Mouse (Mus musculus) ES-Bruce4 (cell line): Measurements from ENCODE around the gene Fam13a. TPM values are rescaled to one million over a fixed set of nuclear protein-coding genes. Genes with fewer than 3 reads are reported as not detected.

Experiments
- H3K27ac ChIP-seq: 2 replicates; pipeline ENCODE4 v1.5.1; 2012; ENCODE audit warnings: low read length, inconsistent platforms; ENCODE audit not compliant: insufficient read depth
- H3K27me3 ChIP-seq: 2 replicates; pipeline ENCODE4 v1.6.1; 2012; ENCODE audit warnings: mild to moderate bottlenecking, low read length, inconsistent platforms; ENCODE audit not compliant: control insufficient read depth, poor library complexity, insufficient read depth, severe bottlenecking
- H3K36me3 ChIP-seq: 2 replicates; pipeline ENCODE4 v1.6.1; 2012; ENCODE audit warnings: inconsistent platforms, mild to moderate bottlenecking, low read length, moderate library complexity; ENCODE audit not compliant: control insufficient read depth, poor library complexity, insufficient read depth, severe bottlenecking
- H3K4me1 ChIP-seq: one replicate; pipeline ENCODE4 v1.8.1; 2011; ENCODE audit warnings: low read length; ENCODE audit not compliant: control insufficient read depth, insufficient read depth
- H3K4me3 ChIP-seq: 2 replicates; pipeline ENCODE4 v1.5.1; 2011; ENCODE audit warnings: low read depth, mild to moderate bottlenecking, low read length
- H3K9ac ChIP-seq: 2 replicates; pipeline ENCODE4 v1.6.1; 2012; ENCODE audit warnings: low read depth, mild to moderate bottlenecking, inconsistent platforms; ENCODE audit not compliant: poor library complexity, severe bottlenecking
- H3K9me3 ChIP-seq: replicated peaks from 2 replicates; pipeline ENCODE4 v1.6.1; 2012; ENCODE audit warnings: mild to moderate bottlenecking, low read length, inconsistent platforms; ENCODE audit not compliant: control insufficient read depth, poor library complexity, insufficient read depth, severe bottlenecking
- CTCF ChIP-seq: IDR thresholded peaks from one replicate; pipeline ENCODE4 v1.8.1; 2011; ENCODE audit warnings: low read depth, low read length
- EP300 ChIP-seq: IDR thresholded peaks from 2 replicates; pipeline ENCODE4 v1.6.1; 2011; ENCODE audit warnings: low read depth, low read length; ENCODE audit not compliant: insufficient read depth
- POLR2A ChIP-seq: IDR thresholded peaks from one replicate; pipeline ENCODE4 v1.8.1; 2011; ENCODE audit warnings: low read length; ENCODE audit not compliant: insufficient read depth
- polyA plus RNA-seq: library from polyadenylated mRNA; stranded (reverse); fragments of >200 nt; gene quantifications from 2 replicates; pipeline ENCODE4 v1.2.4, GENCODE M21; 2011; ENCODE audit warnings: low read depth; ENCODE audit not compliant: missing spikeins, insufficient read depth, insufficient read length

Fam13a gene
- polyA plus RNA-seq, 1 experiment = 1.6 TPM

DNA sequence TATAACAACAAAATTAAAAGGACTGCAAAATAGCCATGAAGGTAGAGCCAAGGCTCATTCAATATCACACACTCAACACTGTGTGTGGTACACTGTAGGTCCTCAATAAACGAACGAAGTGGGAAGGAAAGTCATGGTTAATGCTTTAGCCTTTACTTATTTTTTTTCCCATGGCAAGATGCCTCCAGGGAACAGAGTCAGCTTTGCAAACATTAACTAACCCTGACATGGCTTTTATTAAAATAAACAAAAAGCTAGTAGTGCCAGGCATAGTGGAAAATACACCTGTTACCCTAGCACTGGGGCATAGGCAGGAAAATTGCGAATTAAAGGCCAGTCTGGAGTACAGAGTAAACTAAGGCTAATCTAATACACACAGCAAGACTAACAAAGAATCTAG lies 35.2 kb downstream of the Fam13a start:
- no peaks in the 10 kb centered on the region for H3K27me3 ChIP-seq
- no peaks in the 10 kb centered on the region for H3K4me1 ChIP-seq
- H3K4me3 ChIP-seq = no peak overlapping the region
- TF ChIP-seq EP300 (no peak), POLR2A (no peak), CTCF (no peak)
- H3K36me3 ChIP-seq = no peaks in the 10 kb centered on the region
- H3K9me3 ChIP-seq = no peaks in the 10 kb centered on the region
- H3K27ac ChIP-seq = no peak overlapping the region
- no peak overlapping the region for H3K9ac ChIP-seq

DNA sequence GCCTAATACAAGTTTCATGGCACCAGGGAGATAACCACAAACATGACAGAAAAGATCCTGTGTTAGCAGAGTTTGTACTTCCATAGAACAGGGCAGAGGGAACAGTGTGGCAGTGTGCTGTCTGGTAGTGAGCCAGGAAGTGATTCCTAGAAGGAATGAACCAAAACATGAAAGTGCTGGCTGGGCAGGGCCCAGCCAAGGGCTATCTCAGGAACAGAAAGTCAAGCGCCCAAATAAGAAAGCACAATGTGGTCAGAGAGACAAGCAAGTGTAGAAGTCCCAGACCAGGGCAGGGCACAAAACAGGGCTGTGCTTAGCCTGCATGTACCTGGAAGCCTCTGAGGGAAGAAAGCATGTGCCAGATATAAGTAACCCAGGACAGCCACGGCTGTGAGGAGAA lies 35.6 kb downstream of the Fam13a start:
- no peaks in the 10 kb centered on the region for H3K36me3 ChIP-seq
- H3K9ac ChIP-seq = no peak overlapping the region
- TF ChIP-seq EP300 = no peak
- no peak for TF ChIP-seq CTCF
- TF ChIP-seq POLR2A = no peak
- H3K27ac ChIP-seq = no peak overlapping the region
- H3K4me3 ChIP-seq = no peak overlapping the region
- no peaks in the 10 kb centered on the region for H3K9me3 ChIP-seq
- H3K27me3 ChIP-seq = no peaks in the 10 kb centered on the region
- no peaks in the 10 kb centered on the region for H3K4me1 ChIP-seq

DNA sequence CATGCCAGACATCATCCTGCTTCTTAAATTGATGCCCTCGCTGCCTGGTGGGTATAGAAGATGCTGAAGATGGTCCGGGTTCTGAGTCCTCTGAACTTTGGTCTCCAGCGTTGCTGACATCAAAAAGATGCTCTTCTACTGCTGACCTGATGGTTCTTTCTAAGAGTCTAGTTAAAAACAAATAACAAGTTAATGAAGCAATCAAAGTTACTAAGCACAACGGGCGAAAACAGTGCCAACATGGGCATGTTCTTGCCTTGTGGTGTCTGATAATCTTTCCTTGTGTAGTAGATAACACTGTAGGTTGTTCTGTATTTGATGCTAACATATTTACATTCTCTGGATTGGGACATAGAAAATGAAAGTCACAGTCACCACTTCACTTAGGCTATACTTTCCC lies 37.2 kb downstream of the Fam13a start:
- no peaks in the 10 kb centered on the region for H3K4me1 ChIP-seq
- H3K9ac ChIP-seq = no peak overlapping the region
- no peak for TF ChIP-seq CTCF
- TF ChIP-seq EP300 = no peak
- TF ChIP-seq POLR2A = no peak
- no peak overlapping the region for H3K27ac ChIP-seq
- H3K36me3 ChIP-seq = no peaks in the 10 kb centered on the region
- H3K9me3 ChIP-seq = no peaks in the 10 kb centered on the region
- H3K27me3 ChIP-seq = no peaks in the 10 kb centered on the region
- H3K4me3 ChIP-seq = no peak overlapping the region

DNA sequence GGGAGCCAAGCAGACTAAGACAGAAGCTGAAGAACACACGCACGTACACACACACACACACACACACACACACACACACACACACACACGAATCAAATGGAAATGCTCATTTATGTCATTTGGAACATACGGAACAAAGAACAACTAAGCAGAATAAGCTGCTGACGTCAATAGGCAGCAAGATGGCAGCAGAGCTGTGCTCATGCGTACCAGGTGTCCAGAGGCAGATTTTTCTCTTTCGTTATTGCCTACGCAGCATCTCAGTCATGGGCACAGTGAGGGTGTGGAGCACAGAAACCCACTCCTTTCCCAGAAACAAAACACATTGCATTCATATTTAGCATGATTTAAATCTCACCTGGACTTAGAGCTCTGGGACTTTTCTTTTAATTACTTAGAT lies 39.2 kb downstream of the Fam13a start:
- Histone ChIP-seq H3K27me3 (no peaks in the 10 kb centered on the region), H3K4me1 (no peaks in the 10 kb centered on the region), H3K4me3 (no peak overlapping the region), H3K9ac (no peak overlapping the region), H3K9me3 (no peaks in the 10 kb centered on the region), H3K36me3 (no peaks in the 10 kb centered on the region), H3K27ac (no peak overlapping the region)
- peak; percentile 2 for TF ChIP-seq CTCF
- TF ChIP-seq EP300 = no peak
- TF ChIP-seq POLR2A = no peak

DNA sequence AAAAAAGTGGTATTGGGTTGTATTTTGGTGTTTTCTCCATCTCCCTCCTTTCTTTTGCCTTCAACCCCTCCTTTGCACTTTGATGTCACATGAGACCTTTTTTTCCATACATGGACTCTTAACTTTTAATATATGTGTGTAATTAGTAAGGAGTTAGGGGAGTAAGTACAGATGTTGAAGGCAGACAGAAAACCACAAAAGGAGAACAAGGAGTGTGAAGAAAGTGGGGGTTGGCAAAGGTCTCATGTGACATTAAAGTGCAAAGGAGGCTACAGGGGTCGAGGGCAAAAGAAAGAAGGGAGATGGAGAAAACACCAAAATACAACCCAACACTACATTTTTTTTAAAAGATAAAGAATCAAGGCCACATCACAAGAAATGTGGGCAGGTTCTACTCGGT lies 49.1 kb downstream of the Fam13a start:
- no peaks in the 10 kb centered on the region for H3K9me3 ChIP-seq
- no peaks in the 10 kb centered on the region for H3K4me1 ChIP-seq
- TF ChIP-seq POLR2A = no peak
- TF ChIP-seq EP300 = no peak
- no peak for TF ChIP-seq CTCF
- H3K4me3 ChIP-seq = no peak overlapping the region
- no peaks in the 10 kb centered on the region for H3K36me3 ChIP-seq
- no peak overlapping the region for H3K9ac ChIP-seq
- no peak overlapping the region for H3K27ac ChIP-seq
- H3K27me3 ChIP-seq = no peaks in the 10 kb centered on the region

DNA sequence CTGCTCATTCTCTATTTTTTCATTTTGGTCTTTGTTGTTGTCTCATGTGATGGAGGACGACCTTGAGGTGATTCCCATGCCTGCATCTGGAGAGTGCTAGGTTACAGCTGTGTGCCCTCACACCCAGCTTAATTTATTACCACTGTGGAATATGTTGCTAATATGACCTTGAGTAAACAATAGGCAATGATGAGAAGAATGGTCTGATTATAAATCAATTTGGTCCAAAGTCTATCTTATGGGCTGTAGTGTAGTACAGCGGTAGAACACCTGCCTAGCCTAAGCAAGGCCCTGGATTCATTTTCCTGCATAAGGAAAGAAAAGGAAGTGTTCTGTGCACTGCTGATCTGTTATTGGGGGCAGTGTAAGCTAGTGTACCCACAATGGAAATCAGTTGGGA lies 49.9 kb downstream of the Fam13a start:
- Histone ChIP-seq H3K4me3 (no peak overlapping the region), H3K27me3 (no peaks in the 10 kb centered on the region), H3K36me3 (no peaks in the 10 kb centered on the region), H3K4me1 (no peaks in the 10 kb centered on the region), H3K9me3 (no peaks in the 10 kb centered on the region), H3K9ac (no peak overlapping the region), H3K27ac (no peak overlapping the region)
- TF ChIP-seq CTCF (no peak), POLR2A (no peak), EP300 (no peak)
